Mouse (Mus musculus) kidney, adult 11 months (tissue): ENCODE data around the gene Gfer.

Experiments used
- DNase-seq: peaks from one replicate; pipeline ENCODE4 v3.0.0; 2022

Gfer gene

DNA sequence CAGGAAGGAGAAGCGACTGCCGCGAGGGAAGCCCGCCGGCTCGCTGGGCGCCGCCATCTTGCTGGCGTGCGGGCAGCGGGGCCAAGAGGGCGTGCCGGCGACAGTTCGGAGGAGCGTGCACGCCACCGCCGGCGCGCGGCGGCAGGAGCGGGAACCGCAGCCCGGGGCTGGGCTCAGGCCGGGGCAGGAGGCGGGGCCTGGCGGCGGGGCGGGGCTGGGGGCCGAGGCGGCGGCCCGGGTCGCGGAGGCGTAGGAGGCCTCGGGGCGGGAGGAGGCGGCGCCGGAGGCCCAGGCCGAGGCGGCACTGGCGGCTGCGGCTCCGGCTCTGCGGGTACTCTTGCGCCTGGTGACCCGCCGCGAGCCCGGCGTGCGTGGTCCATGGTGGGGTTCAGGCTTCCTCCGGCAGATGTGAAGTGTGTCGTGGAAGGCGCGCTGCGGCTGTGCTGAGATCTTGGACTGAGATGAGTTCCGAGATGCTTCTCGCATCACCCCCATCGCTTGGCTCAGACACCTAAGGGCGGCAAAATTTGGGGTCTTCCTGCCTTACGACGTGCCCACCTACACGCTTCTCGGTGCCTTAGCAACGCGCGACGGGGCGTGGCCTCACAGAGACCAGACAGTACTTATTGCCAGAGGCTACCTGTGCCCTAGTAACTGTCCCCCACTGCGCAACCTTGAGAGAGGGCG is at the start of gene Gfer, which contains the start of gene Noxo1:
Gene Gfer (minus strand): TSS at position 146 of the 687 bp plus-strand sequence.
Gene Noxo1 (plus strand): TSS at position 224 of the 687 bp plus-strand sequence.
- DNase-seq: peak; percentile 82

DNA sequence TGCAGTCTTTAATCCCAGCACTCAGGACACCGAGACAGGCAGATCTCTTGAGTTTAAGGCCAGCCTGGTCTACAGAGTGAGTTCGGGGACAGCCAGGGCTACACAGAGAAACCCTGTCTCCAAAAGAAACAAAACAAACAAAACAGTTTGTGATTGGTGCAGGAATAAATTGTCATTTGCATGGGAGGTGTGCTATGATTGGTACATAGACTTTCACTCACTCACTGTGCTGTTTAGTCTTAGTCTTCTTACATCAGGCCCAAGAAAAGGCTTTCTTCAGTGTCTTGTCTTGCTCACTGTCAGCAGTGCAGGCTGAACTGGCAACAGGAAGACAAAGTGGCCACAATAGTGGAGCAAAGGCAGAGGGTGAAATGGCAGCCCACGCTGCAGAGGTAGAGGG is 48.4 kb upstream of the Gfer start:
- no peak for DNase-seq

DNA sequence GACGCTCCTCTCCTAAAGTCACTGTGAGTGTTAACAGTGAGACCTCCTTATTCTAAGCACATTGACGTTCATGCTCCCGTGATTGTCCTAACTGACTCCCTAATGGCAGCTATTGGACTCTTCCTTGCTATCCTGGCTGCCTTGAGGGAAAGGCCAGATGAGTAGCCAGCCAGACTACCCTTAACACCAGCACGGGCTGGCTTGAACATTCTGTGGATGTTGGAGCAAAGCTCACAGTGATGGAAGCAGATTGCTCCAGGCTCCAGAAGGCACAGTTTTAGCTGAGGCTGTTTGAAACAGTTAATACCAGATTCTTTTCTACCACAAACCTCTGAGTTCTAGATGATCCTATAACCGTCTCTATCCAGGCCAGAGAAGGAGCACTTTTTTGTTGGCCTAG is 47.9 kb upstream of the Gfer start:
- DNase-seq: no peak

DNA sequence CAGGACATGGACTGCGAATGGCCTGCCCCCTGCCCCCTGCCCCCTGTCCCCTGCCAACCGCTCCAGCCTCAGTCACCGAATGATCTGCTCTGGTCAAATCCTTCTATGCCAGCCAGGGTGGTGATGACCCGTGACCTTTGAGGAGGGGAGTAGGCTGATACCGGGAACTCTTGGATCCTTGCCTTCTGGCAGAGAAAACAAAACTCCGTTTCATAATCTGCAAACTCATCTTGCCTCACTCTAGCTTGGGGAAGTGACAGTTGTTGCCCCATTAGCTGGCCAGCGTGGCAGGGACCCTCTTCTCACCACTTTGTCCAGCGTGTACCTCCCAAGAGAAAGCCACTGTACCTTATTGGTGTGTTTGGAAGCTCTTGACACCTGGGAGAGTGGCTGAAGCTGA is 46.4 kb upstream of the Gfer start:
- no peak for DNase-seq

DNA sequence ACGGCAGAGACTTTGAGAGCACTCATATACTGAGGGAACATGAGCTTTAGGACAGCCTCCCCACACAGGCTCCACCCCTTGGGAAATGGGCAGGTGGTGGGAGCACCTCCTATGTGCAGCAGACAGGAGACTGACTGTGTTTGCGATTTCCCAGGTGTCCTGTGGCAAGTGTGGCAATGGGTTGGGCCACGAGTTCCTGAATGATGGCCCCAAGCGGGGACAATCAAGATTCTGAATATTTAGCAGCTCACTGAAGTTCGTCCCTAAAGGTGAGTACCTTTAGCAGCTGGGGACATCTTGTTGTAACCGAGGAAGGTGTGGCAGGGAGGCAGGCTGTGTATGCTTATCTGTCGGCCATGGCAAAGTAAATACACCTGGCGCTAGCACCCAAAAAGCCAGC is 44.0 kb upstream of the Gfer start:
- DNase-seq: no peak

DNA sequence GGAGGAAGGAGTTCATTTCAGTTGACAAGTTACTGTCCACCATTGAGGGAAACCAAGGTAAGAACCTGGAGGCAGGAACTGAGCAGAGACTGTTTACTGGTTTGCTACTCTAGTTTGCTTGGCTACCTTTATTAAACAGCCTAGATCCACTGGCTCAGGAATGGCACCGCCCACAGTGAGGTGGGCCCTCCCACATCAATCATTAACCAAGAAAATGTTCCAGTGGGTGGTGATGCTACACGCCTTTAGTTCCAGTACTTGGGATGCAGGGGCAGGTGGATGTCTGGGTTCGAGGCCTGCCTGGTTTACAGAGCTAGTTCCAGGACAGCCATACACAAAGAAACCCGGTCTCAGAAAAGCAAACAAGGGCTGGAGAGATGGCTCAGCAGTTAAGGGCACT is 42.3 kb upstream of the Gfer start:
- DNase-seq: peak; percentile 81

DNA sequence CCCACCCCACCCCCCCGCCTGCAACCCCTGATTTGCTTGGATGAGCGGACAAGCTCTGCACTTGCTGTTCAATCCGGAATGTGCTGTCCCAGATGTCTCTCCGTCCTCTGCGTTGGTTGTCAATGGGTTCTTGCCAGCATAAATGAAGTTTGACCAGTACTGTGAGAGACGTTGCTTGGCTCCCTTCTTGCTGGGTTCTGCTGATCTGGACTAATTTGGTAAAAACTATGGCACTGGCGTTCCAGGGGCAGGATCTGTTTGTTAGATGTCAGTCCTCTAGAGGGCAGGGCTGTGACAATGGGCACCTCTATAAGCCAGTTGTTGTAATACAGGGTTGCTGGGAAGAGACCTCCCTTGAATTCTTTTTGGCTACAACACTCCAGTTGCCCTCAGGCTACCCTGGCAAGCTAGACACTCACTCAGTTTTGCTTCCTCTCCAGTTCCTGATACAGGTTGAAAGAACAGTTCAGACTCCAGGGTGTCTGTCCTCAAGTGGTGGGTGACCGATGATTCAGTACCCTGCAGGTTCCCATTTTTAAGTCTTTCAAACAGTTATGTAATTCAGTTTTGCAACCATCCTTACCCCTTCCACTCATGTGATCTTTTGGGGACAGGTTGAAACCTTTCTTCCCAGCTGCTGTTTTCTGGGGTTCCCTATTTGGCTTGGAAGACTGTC is 41.3 kb upstream of the Gfer start:
- peak; percentile 68 for DNase-seq

DNA sequence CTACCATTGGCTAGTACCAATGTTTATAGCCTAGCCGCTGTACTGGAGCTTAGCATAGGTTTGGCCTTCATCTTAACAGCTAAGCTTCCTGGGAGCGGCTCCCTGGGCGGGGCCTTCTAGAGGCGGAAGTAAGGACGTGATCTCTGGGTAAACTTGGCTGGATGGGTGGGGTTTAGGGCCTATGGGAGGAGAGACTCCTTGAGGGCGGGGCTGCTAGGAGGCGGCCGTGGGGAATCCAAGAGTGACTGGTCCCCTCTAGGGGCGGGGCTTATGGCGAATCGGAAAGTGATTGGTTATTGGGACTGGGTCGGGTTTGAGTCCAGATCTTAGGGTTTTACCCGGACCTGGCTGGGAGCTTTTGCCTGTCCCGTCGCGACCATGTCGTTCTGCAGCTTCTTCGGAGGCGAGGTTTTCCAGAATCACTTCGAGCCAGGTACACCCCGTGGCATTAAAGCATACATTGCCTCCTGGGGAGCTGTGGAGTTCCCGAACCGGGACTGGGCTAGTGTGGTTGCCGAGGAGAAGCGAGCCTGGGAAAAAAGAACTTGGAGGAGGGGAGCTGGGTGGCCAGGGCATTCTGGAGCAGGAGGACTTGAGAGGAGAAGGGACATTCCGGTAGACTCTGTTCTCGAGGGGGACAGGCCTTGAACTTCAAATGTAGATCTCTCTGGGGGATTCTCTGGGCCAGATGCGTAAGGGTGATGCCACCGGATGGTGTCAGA is 40.5 kb upstream of the Gfer start, which contains the start of gene Msrb1:
Gene Msrb1 (plus strand): TSS at position 313 of the 722 bp plus-strand sequence.
- DNase-seq: peak; percentile 99

DNA sequence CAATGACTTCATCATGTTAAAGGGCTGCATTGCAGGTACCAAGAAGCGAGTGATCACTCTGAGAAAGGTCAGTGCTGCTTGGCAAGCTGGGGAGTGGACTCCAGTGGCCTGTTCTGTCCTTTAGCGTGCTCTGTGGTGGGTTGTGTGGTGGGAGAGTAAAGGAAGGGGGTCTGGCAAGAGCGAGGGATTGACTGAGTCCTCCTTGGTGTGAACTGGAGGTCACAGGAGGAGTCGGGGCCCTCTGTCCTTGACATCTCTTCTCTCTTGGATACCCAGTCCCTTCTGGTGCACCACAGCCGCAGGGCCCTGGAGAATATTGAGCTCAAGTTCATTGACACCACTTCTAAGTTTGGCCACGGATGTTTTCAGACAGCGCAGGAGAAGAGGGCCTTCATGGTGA is 39.5 kb upstream of the Gfer start:
- no peak for DNase-seq

DNA sequence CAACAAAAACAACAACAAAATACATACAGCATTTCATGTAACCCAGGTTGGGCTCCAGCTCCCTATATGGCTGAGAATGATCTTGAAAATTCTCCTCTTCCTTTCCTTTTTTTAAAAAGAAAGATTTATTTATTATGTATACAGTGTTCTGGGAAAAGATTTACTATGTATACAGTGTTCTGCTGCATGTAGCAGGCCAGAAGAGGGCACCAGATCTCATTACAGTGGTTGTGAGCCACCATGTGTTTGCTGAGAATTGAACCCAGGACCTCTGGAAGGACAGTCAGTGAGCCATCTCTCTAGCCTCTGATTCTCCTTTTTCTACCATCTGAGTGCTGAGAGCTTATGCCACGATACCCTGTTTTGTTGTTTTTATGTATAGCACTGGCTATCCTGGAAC is 38.6 kb upstream of the Gfer start:
- no peak for DNase-seq

DNA sequence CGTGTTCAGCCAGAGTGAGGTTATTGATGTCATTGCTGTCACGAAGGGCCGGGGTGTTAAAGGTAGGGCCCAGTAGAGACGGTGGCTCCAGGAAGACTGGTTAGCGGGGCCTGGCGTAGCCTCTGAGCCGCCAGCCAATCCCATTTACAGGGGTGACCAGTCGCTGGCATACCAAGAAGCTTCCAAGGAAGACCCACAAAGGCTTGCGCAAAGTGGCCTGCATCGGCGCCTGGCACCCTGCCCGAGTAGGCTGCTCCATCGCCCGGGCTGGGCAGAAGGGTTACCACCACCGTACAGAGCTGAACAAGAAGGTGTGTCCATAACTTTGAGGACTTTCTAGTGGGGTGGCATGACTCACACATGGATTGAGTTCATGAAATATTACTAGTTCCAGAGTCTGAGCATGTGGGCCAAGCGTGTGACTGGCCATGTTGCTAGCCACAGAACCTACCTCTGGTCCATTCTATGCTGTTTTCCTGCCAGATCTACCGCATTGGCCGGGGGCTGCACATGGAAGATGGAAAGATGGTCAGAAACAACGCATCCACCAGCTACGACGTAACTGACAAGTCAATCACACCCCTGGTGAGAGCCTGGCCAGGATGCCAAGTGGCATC is 37.6 kb upstream of the Gfer start:
- no peak for DNase-seq

DNA sequence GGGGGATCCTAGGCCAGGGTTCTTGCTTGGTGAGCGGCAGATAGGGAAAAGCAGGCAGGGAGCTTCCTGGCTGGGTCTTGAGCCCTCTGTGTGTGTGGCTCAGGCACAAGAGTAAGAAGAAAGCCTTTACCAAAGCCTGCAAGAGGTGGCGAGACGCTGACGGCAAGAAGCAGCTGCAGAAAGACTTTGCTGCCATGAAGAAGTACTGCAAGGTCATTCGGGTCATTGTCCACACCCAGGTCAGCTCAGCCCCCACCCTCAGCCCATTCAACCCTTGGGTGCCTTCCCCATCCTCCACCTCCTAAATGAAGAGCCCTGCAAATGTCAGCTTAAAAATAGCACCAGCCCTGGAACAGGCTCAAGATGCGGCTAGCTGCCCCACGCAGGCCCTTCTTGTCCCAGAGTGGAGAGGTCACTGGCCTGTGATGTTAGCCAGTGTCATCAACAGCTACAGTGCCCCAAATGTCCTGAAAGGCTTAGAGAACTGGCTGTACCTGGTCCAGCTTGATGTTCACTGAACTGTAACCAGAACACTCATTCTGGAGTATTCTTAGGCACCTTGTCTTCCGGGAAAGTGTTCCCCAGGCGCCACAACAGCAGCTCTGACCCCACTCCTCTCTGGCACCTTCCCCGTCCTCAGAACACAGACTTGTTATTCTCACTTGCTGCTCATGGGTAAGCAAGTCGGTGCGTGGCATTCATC is 36.4 kb upstream of the Gfer start:
- DNase-seq: no peak

DNA sequence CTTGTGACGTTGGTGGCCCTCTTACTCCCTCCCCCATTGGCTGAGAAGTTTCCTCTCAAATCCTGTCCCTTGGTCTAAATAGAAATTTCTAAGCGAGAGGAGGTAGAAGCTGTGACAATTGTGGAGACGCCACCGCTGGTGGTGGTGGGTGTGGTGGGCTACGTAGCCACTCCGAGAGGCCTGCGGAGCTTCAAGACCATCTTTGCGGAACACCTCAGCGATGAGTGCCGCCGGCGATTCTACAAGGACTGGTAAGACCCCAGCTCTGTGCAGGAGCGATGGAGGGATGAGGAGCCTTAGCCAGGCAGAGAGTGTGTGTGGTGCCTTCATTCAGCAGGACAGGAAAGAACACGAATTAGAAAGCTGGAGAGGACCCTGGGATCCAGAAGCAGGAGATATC is 34.8 kb upstream of the Gfer start:
- DNase-seq: no peak

DNA sequence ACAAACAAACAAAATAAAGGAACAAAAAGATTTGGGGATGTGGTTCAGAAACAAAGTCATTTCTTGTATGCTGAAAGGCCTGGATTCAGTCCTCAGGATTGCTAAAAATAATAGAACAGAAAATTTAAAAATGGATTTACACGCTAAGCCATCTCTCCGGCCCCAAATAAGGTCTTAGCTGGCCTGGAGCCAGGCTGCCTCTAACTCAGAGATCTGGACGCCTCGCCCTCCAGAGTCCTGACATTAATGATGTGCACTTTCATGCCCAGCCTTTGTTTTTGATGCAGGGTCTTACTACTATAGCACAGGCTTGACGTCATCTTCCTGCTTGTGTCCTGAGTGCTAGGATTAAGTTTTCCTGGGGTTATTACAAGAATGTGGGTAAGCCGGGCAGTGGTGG is 33.1 kb upstream of the Gfer start:
- no peak for DNase-seq

DNA sequence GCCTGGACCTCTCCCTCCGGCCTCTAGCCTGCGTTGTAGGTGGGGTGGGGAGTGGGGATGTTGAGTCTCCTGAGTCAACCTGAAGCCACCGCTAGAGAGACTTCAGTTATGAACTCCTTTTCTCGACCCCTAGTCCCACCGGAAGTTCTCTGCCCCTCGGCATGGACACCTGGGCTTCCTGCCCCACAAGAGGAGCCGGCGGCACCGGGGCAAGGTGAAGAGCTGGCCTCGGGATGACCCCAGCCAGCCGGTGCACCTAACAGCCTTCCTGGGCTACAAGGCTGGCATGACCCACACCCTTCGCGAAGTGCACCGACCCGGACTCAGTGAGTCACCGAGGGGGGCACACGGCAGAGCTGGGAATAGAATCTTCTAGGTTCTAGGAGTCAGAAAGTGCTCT is 32.2 kb upstream of the Gfer start:
- no peak for DNase-seq

DNA sequence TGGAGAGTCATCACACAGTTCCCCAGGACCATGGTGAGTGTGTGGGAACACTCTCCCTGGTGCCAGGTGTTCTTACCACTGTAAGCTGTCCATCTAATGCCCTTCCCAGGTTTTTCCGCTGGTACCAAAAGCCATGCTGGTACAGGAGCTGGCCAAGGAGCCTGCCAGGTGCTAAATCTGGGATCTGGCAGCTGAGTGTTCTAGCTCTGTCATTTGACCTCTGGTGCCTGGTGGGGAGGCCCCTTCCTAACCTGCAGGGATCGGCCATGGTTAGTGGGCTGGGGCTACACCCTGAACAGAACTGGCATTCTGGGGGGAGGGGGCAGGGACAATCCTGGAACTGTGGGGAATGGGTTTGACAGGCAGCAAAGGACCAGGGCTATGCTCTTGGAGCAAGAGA is 31.7 kb upstream of the Gfer start, which contains the start of gene Rpl3l:
Gene Rpl3l (plus strand): TSS at position 203 of the 400 bp plus-strand sequence.
- no peak for DNase-seq

DNA sequence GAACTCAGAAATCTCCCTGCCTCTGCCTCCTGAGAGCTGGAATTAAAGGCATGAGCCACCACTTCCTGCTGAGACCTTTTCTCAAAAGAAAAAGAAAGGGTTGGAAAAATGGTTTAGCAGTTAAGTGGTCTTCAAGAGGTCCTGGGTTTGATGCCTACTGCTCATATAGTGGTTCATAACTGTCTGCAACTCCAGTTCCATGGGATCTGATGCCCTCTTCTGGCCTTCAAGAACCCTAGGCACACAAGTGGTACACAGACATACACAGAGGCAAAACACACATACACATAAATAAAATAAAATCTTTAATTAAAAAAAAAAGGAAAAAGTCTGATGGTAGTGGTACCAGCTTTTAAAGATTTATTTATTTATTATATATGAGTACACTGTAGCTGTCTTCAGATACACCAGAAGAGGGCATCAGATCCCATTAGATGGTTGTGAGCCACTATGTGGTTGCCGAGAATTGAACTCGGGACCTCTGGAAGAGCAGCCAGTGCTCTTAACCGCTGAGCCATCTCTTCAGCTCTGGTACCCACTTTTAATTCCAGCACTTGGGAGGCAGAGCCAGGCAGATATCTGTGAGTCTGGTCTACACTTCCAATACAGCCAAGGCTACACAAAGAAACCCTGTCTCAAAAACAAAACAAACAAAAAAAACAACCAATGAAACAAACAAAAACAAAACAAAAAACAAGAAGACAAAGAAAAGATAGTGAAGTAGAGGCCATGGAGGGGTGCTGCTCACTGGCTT is 29.9 kb upstream of the Gfer start:
- no peak for DNase-seq

DNA sequence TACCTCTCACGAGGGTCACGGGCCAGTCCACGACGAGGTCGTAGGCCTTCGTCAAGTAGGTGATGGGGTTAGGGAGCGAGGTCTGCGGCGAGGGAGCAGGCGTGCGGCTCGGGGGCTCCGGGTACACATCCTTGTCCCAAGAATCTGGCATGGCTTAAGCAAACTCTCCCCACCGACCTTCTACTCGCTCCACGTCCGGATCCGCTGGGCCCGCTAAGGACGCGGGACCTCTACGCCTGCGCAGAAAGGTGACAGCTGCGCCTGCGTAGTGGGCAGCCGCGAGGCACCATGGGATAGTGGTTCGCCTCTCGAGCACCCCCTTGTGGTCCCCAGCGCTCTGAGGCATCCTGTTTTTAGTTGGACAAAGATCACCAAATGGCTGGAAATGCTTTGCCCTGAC is 28.2 kb upstream of the Gfer start, which contains the start of gene Ndufb10:
Gene Ndufb10 (minus strand): TSS at position 295 of the 400 bp plus-strand sequence.
- DNase-seq: peak; percentile 94

DNA sequence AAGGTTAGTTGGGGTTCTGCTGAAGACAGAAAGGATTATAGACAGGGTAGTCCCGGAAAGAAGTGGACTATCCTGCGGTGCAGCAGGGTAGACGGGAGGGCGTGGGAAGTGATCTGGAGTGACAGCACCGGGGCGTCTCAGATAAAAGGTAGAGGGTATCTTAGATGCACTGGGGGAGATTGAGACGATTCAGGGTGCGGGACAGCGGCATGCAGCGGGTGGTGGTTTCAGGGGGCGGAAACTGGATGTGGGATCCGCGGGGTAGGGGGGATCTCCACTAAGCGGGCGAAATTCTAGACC is 27.9 kb upstream of the Gfer start:
- DNase-seq: no peak

DNA sequence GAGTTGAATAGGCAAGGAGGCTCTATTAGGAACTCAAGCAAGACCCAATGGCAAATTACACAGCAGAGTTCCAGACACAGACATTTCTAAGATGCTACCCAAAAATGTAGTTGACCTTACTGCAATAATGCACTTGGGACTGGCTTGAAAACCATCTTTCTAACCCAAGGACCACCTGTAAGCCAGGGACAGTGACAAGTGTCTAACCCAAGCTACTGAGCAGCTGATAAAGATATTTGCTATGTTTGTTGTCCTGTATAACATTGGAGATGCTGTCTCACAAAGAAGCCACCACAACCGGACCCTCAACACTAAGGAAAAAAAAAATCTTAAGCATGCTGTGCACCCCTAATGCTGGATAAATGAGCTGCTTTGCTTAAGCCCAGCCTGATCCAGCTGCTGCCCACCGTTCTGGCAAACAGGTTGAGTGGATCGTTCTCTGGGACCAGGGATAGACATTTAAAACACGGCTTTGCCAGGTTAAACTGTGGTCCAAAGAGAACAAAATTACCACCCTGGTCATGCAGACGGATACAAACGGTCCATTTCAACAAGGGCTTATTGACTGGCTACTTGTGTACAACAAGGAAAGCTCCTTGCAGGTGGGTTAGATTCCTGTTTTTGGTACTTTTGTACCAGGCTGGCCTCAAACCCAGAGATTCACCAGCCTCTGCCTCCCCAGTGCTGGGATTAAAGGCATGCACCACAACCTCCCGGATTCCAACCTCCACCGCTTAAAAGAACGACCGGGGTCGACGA is 27.3 kb upstream of the Gfer start:
- no peak for DNase-seq

DNA sequence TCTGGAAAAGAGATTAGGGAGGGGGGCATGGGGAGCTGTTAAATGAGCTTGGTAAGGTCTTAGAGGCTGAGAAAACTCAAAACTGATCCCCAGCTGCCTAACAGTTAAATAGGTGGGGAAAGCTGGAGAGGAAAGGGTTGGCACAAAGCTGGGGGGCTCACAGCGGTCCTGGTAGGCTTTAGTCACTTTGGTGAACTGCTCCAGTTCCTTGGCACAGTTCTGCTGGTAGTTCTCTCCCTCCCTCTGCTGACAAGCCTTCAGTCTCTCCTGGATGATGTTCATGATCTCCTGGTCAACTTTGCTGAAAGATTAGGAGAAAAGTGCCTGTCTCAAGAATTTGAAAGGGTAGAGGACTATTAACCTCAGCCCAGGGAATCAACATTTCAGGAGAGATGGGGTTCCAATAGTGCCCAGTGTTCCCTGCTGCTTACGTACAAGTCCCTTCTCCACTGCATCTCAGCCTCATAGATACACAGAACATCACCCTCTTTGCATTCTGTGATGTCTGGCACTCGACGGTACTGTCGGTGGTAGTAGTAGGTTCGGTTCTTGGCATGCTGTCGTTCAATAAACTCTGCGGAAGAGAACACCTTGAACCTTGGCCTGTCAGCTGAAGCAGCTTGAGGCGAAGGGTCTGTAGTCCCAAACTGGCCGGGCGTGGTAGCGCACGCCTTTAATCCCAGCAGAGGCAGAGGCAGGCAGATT is 26.4 kb upstream of the Gfer start:
- no peak for DNase-seq
